ENCODE assay signal across 12 mouse cellular contexts in genomic region chr8:83980845-83981244, GRCm38 (mm10). TPM values are rescaled to one million over a fixed set of nuclear protein-coding genes. Genes with fewer than 3 reads are reported as not detected.
DNase-seq lines count a peak whose midpoint lies in the region; TF ChIP-seq lines count a peak whose summit lies in the region.
"Had no signal": no experiment of that assay in that cellular context is flagged by ENCODE, and none has a peak within 500 bp of the region (broad histone marks: within the 10 kb centered on the region; RNA-seq: fewer than 3 reads in every experiment).

No protein-coding gene starts in this region.

- peak overlapping the region; percentile 82 for H3K27ac ChIP-seq in heart, adult 2 months
- H3K27ac ChIP-seq: liver, embryonic 13.5 days; midbrain, embryonic 15.5 days had no signal

- no peaks in the 10 kb centered on the region for H3K27me3 ChIP-seq in heart, adult 2 months (ENCODE audit: control insufficient read depth, insufficient read depth, low read length)
- H3K27me3 ChIP-seq: liver, embryonic 13.5 days; midbrain, embryonic 15.5 days had no signal

- peak; percentile 98 for DNase-seq in heart, adult 11 months
- DNase-seq in heart, adult 8-10 months (ENCODE audit: low spot score) = no peak
- DNase-seq in gastrocnemius, adult 8-10 months (ENCODE audit: low spot score in 2 of 2) = peak; percentile 75 to 83
- peak; percentile 79 to 85 for DNase-seq in heart, adult 2 months
- peak; percentile 64 for DNase-seq in heart, postnatal 25 days (ENCODE audit: low spot score)
- no peak for DNase-seq in neural tube, embryonic 10.5 days (ENCODE audit: extremely low spot score, low spot score)
- DNase-seq in left cerebral cortex, adult 8-10 months (ENCODE audit: low spot score in 2 of 2) = no peak
- DNase-seq: kidney, postnatal 14 days; liver, embryonic 13.5 days; lung, postnatal 4 days; right cerebral cortex, postnatal 25 days had no signal

- TF ChIP-seq CTCF in heart, adult 2 months (IDR thresholded peaks at IDR 0.05) = peak; percentile 73

- no peak for TF ChIP-seq POLR2A in heart, adult 2 months (IDR thresholded peaks at IDR 0.05; ENCODE audit: insufficient read depth, low read depth, low read length)

- no peaks in the 10 kb centered on the region; the same call in 1 of the 2 replicates for H3K79me2 ChIP-seq in heart, adult 2 months (replicated peaks; ENCODE audit: control insufficient read depth, insufficient read depth, low read length)

- peaks cover 16% of the 10 kb centered on the region for H3K4me1 ChIP-seq in heart, adult 2 months (ENCODE audit: control insufficient read depth, insufficient read depth, low read length)

- TF ChIP-seq EP300 in heart, adult 2 months (IDR thresholded peaks at IDR 0.05; ENCODE audit: insufficient read depth, low read depth, low read length) = no peak

- intact Hi-C loops in heart, adult 2 months (cut with DNase I) = no loop called here
- intact Hi-C loops in heart, postnatal 25 days (cut with DNase I) = no loop called here

- H3K9ac ChIP-seq in heart, adult 2 months (ENCODE audit: low read depth, low read length) = no peak overlapping the region
- H3K9ac ChIP-seq: liver, embryonic 13.5 days; midbrain, embryonic 15.5 days had no signal

- H3K36me3 ChIP-seq in heart, adult 2 months (ENCODE audit: control insufficient read depth, insufficient read depth, low read length) = no peaks in the 10 kb centered on the region

- no peak overlapping the region for H3K4me3 ChIP-seq in heart, adult 2 months
- H3K4me3 ChIP-seq: liver, embryonic 13.5 days; midbrain, embryonic 15.5 days had no signal

- WGBS in heart, adult 2 months = 39% methylated on average over 8 of the region's 8 CpGs

RNA-seq across cellular contexts. Expression of gene Prkaca, which starts 8.1 kb away (rescaled TPM):
- 100 to 1,000 TPM; 314 to 382 (median 360) TPM for total RNA-seq in heart, adult 8-10 months (2022)
- 100 to 1,000 TPM; 144 to 161 (median 159) TPM for total RNA-seq in gastrocnemius, adult 8-10 months (2022)
- 100 to 1,000 TPM; 306 to 331 TPM for total RNA-seq in heart, adult 2 months (2021)
- 239 and 333 TPM in 2 replicates for polyA plus RNA-seq in heart, adult 2 months (2012; rRNA removed)
- 100 to 1,000 TPM; 353 to 360 TPM for total RNA-seq in heart, postnatal 25 days (2021)
- 100 to 1,000 TPM; 247 to 270 (median 264) TPM for total RNA-seq in left cerebral cortex, adult 8-10 months (2022)

RNA-seq across cellular contexts. Expression of gene Samd1, which starts 16.6 kb away (rescaled TPM):
- 10 to 100 TPM; 26.4 to 28.5 (median 27.2) TPM for total RNA-seq in heart, adult 8-10 months (2022)
- total RNA-seq in gastrocnemius, adult 8-10 months (2022) = 10 to 100 TPM; 14.6 to 17.7 (median 16.2) TPM
- 10 to 100 TPM; 21.6 to 29.9 TPM for total RNA-seq in heart, adult 2 months (2021)
- 29.7 and 32.1 TPM in 2 replicates for polyA plus RNA-seq in heart, adult 2 months (2012; rRNA removed)
- total RNA-seq in heart, postnatal 25 days (2021) = 10 to 100 TPM; 27.4 to 30.9 TPM
- 10 to 100 TPM; 43.5 to 53.7 (median 46.3) TPM for total RNA-seq in left cerebral cortex, adult 8-10 months (2022)

RNA-seq across cellular contexts. Expression of gene 1700067K01Rik, which starts 20.5 kb away (rescaled TPM):
- total RNA-seq in heart, adult 8-10 months (2022) = under 1 TPM in 3 of 4 experiments, not detected in 1; 0.25 to 0.50 (median 0.33) TPM
- total RNA-seq in gastrocnemius, adult 8-10 months (2022) = not detected
- under 1 TPM in 1 of 2 experiments, not detected in 1; 0.26 TPM for total RNA-seq in heart, adult 2 months (2021)
- polyA plus RNA-seq in heart, adult 2 months (2012; rRNA removed) = 0.16 and 0.50 TPM in 2 replicates
- total RNA-seq in heart, postnatal 25 days (2021) = under 1 TPM in 1 of 2 experiments, not detected in 1; 0.26 TPM
- under 1 TPM; 0.34 to 0.77 (median 0.48) TPM for total RNA-seq in left cerebral cortex, adult 8-10 months (2022)

RNA-seq across cellular contexts. Expression of gene Asf1b, which starts 25.5 kb away (rescaled TPM):
- total RNA-seq in heart, adult 8-10 months (2022) = 1 to 10 TPM in 3 of 4 experiments, under 1 TPM in 1; 0.81 to 2.4 (median 1.7) TPM
- under 1 TPM; 0.31 to 0.56 (median 0.41) TPM for total RNA-seq in gastrocnemius, adult 8-10 months (2022)
- total RNA-seq in heart, adult 2 months (2021) = 1 to 10 TPM; 1.7 to 1.8 TPM
- polyA plus RNA-seq in heart, adult 2 months (2012; rRNA removed) = 2.2 and 3.7 TPM in 2 replicates
- total RNA-seq in heart, postnatal 25 days (2021) = 1 to 10 TPM; 1.1 to 1.7 TPM
- total RNA-seq in left cerebral cortex, adult 8-10 months (2022) = 1 to 10 TPM in 3 of 4 experiments, under 1 TPM in 1; 0.83 to 1.1 (median 1.0) TPM

RNA-seq across cellular contexts. Expression of gene Gm10644, which starts 25.8 kb away (rescaled TPM):
- total RNA-seq in heart, adult 8-10 months (2022) = 1 to 10 TPM; 1.3 to 2.5 (median 1.9) TPM
- total RNA-seq in gastrocnemius, adult 8-10 months (2022) = under 1 TPM; 0.24 to 0.94 (median 0.58) TPM
- 1 to 10 TPM; 1.3 to 1.7 TPM for total RNA-seq in heart, adult 2 months (2021)
- 1.9 and 2.8 TPM in 2 replicates for polyA plus RNA-seq in heart, adult 2 months (2012; rRNA removed)
- under 1 TPM; 0.61 to 0.70 TPM for total RNA-seq in heart, postnatal 25 days (2021)
- total RNA-seq in left cerebral cortex, adult 8-10 months (2022) = under 1 TPM; 0.26 to 0.76 (median 0.34) TPM

Comparison
In these comparisons a context has a peak if more than half of its experiments do, and no peak if none do; other contexts are left out.
1. DNase-seq: peak in heart, adult 11 months (single experiment), gastrocnemius, adult 8-10 months (2 of 2), heart, adult 2 months (2 of 2) and heart, postnatal 25 days (single experiment); none in heart, adult 8-10 months (single experiment), neural tube, embryonic 10.5 days (single experiment) and left cerebral cortex, adult 8-10 months (0 of 2).